Mouse (Mus musculus): ENCODE measurements around the gene Zdhhc5. TPM values are rescaled to one million over a fixed set of nuclear protein-coding genes. Genes with fewer than 3 reads are reported as not detected.

Zdhhc5 gene
- polyA plus RNA-seq, 1 experiment from 2014 or later: 13.4 TPM

- Histone ChIP-seq H3K9me3 (ENCODE audit: low read length) (no peaks in the 10 kb centered on the region), H3K4me3 (ENCODE audit: low read depth, low read length) (peak overlapping the region; percentile 76), H3K4me2 (ENCODE audit: low read depth, low read length) (peak overlapping the region; percentile 92), H3K9ac (replicated peaks) (peak overlapping the region; percentile 86), H3K4me1 (ENCODE audit: insufficient read depth) (peaks cover 33% of the 10 kb centered on the region), H3K27ac (ENCODE audit: low read depth) (peak overlapping the region; percentile 83), H3K27me3 (ENCODE audit: insufficient read depth, low read length) (peaks cover 7% of the 10 kb centered on the region; the same call in 1 of the 2 replicates), H3K36me3 (replicated peaks; ENCODE audit: insufficient read depth, low read length) (peaks cover 13% of the 10 kb centered on the region)
- DNase-seq (peak; percentile 42), ATAC-seq (no peak)
- no peak for TF ChIP-seq CTCF (IDR thresholded peaks at IDR 0.05; ENCODE audit: low read depth)
- TF ChIP-seq EP300 (IDR thresholded peaks at IDR 0.05; ENCODE audit: low read depth): no peak
- 8% methylated on average over 21 of the region's 26 CpGs for WGBS (ENCODE audit: insufficient replicate concordance)
Observed at GRCm38 (mm10) chr2:84742451-84743283, 27.7 kb upstream of the Zdhhc5 start.

- Histone ChIP-seq H3K4me3 (ENCODE audit: low read depth, low read length) (peak overlapping the region; percentile 76), H3K27me3 (ENCODE audit: insufficient read depth, low read length) (peaks cover 10% of the 10 kb centered on the region; the same call in 1 of the 2 replicates), H3K4me1 (ENCODE audit: insufficient read depth) (peaks cover 40% of the 10 kb centered on the region), H3K27ac (ENCODE audit: low read depth) (peak overlapping the region; percentile 83), H3K36me3 (replicated peaks; ENCODE audit: insufficient read depth, low read length) (peaks cover 15% of the 10 kb centered on the region), H3K4me2 (ENCODE audit: low read depth, low read length) (peak overlapping the region; percentile 92), H3K9ac (replicated peaks) (no peak overlapping the region; the same call in 1 of the 2 replicates), H3K9me3 (ENCODE audit: low read length) (no peaks in the 10 kb centered on the region)
- no peak for ATAC-seq
- DNase-seq: peak; percentile 42
- WGBS (ENCODE audit: insufficient replicate concordance): 25% methylated on average over 5 of the region's 5 CpGs
- TF ChIP-seq EP300 (IDR thresholded peaks at IDR 0.05; ENCODE audit: low read depth) (0 out of 2 replicates have a peak, but pooled peaks have one; percentile 6), CTCF (IDR thresholded peaks at IDR 0.05; ENCODE audit: low read depth) (no peak)
Observed at GRCm38 (mm10) chr2:84741841-84742450, 27.0 kb upstream of the Zdhhc5 start.

GRCm38 (mm10) chr2:84740608-84741333, 25.8 kb upstream of the Zdhhc5 start:
- DNase-seq (no peak), ATAC-seq (no peak)
- Histone ChIP-seq H3K4me1 (ENCODE audit: insufficient read depth) (peaks cover 48% of the 10 kb centered on the region), H3K9ac (replicated peaks) (no peak overlapping the region), H3K4me2 (ENCODE audit: low read depth, low read length) (0 out of 2 replicates have a peak overlapping the region, but pooled peaks have one; percentile 15), H3K27me3 (ENCODE audit: insufficient read depth, low read length) (0 out of 2 replicates have a peak, but pooled peaks cover 15% of the 10 kb centered on the region), H3K4me3 (ENCODE audit: low read depth, low read length) (no peak overlapping the region), H3K36me3 (replicated peaks; ENCODE audit: insufficient read depth, low read length) (peaks cover 15% of the 10 kb centered on the region), H3K27ac (ENCODE audit: low read depth) (0 out of 2 replicates have a peak overlapping the region, but pooled peaks have one; percentile 12), H3K9me3 (ENCODE audit: low read length) (no peaks in the 10 kb centered on the region)
- TF ChIP-seq CTCF (IDR thresholded peaks at IDR 0.05; ENCODE audit: low read depth): peak; percentile 61
- TF ChIP-seq EP300 (IDR thresholded peaks at IDR 0.05; ENCODE audit: low read depth): no peak
- 79% methylated on average over 15 of the region's 15 CpGs for WGBS (ENCODE audit: insufficient replicate concordance)

- H3K27ac ChIP-seq (ENCODE audit: low read depth): peak overlapping the region; percentile 42; the same call in 1 of the 2 replicates
- ATAC-seq: no peak
- WGBS (ENCODE audit: insufficient replicate concordance): 8% methylated on average over 12 of the region's 12 CpGs
- DNase-seq: peak; percentile 61
- no peaks in the 10 kb centered on the region for H3K9me3 ChIP-seq (ENCODE audit: low read length)
- TF ChIP-seq EP300 (IDR thresholded peaks at IDR 0.05; ENCODE audit: low read depth): no peak
- peak; percentile 76 for TF ChIP-seq CTCF (IDR thresholded peaks at IDR 0.05; ENCODE audit: low read depth)
- peak overlapping the region; percentile 23; the same call in 1 of the 2 replicates for H3K9ac ChIP-seq (replicated peaks)
- H3K36me3 ChIP-seq (replicated peaks; ENCODE audit: insufficient read depth, low read length): peaks cover 15% of the 10 kb centered on the region
- H3K27me3 ChIP-seq (ENCODE audit: insufficient read depth, low read length): 0 out of 2 replicates have a peak, but pooled peaks cover 15% of the 10 kb centered on the region
- peak overlapping the region; percentile 71 for H3K4me2 ChIP-seq (ENCODE audit: low read depth, low read length)
- H3K4me3 ChIP-seq (ENCODE audit: low read depth, low read length): peak overlapping the region; percentile 56
- H3K4me1 ChIP-seq (ENCODE audit: insufficient read depth): peaks cover 61% of the 10 kb centered on the region
Observed at GRCm38 (mm10) chr2:84738271-84738911, 23.4 kb upstream of the Zdhhc5 start.

GRCm38 (mm10) chr2:84737451-84737925, 22.5 kb upstream of the Zdhhc5 start:
- H3K9ac ChIP-seq (replicated peaks): peak overlapping the region; percentile 31; the same call in 1 of the 2 replicates
- H3K9me3 ChIP-seq (ENCODE audit: low read length): no peaks in the 10 kb centered on the region
- peak overlapping the region; percentile 42; the same call in 1 of the 2 replicates for H3K27ac ChIP-seq (ENCODE audit: low read depth)
- 0 out of 2 replicates have a peak, but pooled peaks cover 15% of the 10 kb centered on the region for H3K27me3 ChIP-seq (ENCODE audit: insufficient read depth, low read length)
- ATAC-seq (no peak), DNase-seq (peak; percentile 35)
- peak overlapping the region; percentile 56 for H3K4me3 ChIP-seq (ENCODE audit: low read depth, low read length)
- peaks cover 15% of the 10 kb centered on the region for H3K36me3 ChIP-seq (replicated peaks; ENCODE audit: insufficient read depth, low read length)
- WGBS (ENCODE audit: insufficient replicate concordance): 14% methylated on average over 8 of the region's 8 CpGs
- peaks cover 64% of the 10 kb centered on the region for H3K4me1 ChIP-seq (ENCODE audit: insufficient read depth)
- H3K4me2 ChIP-seq (ENCODE audit: low read depth, low read length): peak overlapping the region; percentile 71
- TF ChIP-seq EP300 (IDR thresholded peaks at IDR 0.05; ENCODE audit: low read depth) (no peak), CTCF (IDR thresholded peaks at IDR 0.05; ENCODE audit: low read depth) (peak; percentile 40)

Measured in liver, postnatal 0 days (tissue).